Mouse (Mus musculus): ENCODE measurements around the gene Ndufb7. TPM values are rescaled to one million over a fixed set of nuclear protein-coding genes. Genes with fewer than 3 reads are reported as not detected.
"Not testable (repeated sequence)": the region's sequence is repeated elsewhere in the genome, so short reads cannot be mapped to it uniquely, and the experiment has no call there.

The Ndufb7 gene
- polyA plus RNA-seq, 2 experiments, result 237 to 313 TPM

- Histone ChIP-seq H3K27ac (replicated peaks; ENCODE audit: low read depth, low read length) (peak overlapping the region; percentile 90), H3K4me1 (ENCODE audit: control insufficient read depth, insufficient read depth, low read length) (peaks cover 16% of the 10 kb centered on the region), H3K4me3 (replicated peaks; ENCODE audit: low read length) (peak overlapping the region; percentile 81), H3K9ac (ENCODE audit: low read depth, low read length, severe bottlenecking) (peak overlapping the region; percentile 80), H3K36me3 (ENCODE audit: control insufficient read depth, insufficient read depth, low read length) (peaks cover 7% of the 10 kb centered on the region; the same call in 1 of the 2 replicates), H3K9me3 (ENCODE audit: control insufficient read depth, low read length) (no peaks in the 10 kb centered on the region), H3K27me3 (ENCODE audit: control insufficient read depth, insufficient read depth, low read length) (no peaks in the 10 kb centered on the region), H3K4me2 (replicated peaks; ENCODE audit: low read depth, low read length, severe bottlenecking) (peak overlapping the region; percentile 82)
- peak; percentile 47; the same call in 1 of the 2 replicates for TF ChIP-seq POLR2A (IDR thresholded peaks at IDR 0.05; ENCODE audit: borderline replicate concordance, extremely low read depth, insufficient read depth, insufficient read length)
- DNase-seq (ENCODE audit: low spot score) (peak; percentile 99), ATAC-seq (ENCODE audit: low FRiP score, low read depth) (peak; percentile 99)
- under 1% methylated on average over 41 of the region's 43 CpGs for WGBS
These were observed 27.9 kb downstream of the Ndufb7 start for GRCm38 (mm10) chr8:83594167-83595049.

GRCm38 (mm10) chr8:83595050-83595345 is 28.5 kb downstream of the Ndufb7 start:
- H3K4me1 ChIP-seq (ENCODE audit: control insufficient read depth, insufficient read depth, low read length), result peaks cover 16% of the 10 kb centered on the region
- WGBS, result 44% methylated on average over 3 of the region's 3 CpGs
- ATAC-seq (ENCODE audit: low FRiP score, low read depth), result not testable (repeated sequence)

GRCm38 (mm10) chr8:83596369-83596768 is 29.9 kb downstream of the Ndufb7 start:
- TF ChIP-seq POLR2A (IDR thresholded peaks at IDR 0.05; ENCODE audit: borderline replicate concordance, extremely low read depth, insufficient read depth, insufficient read length), result no peak
- ATAC-seq (ENCODE audit: low FRiP score, low read depth) (no peak), DNase-seq (ENCODE audit: low spot score) (peak; percentile 26)
- Histone ChIP-seq H3K4me1 (ENCODE audit: control insufficient read depth, insufficient read depth, low read length) (peaks cover 16% of the 10 kb centered on the region), H3K27me3 (ENCODE audit: control insufficient read depth, insufficient read depth, low read length) (no peaks in the 10 kb centered on the region), H3K9ac (ENCODE audit: low read depth, low read length, severe bottlenecking) (no peak overlapping the region), H3K27ac (replicated peaks; ENCODE audit: low read depth, low read length) (no peak overlapping the region), H3K36me3 (ENCODE audit: control insufficient read depth, insufficient read depth, low read length) (peaks cover 3% of the 10 kb centered on the region; the same call in 1 of the 2 replicates), H3K9me3 (ENCODE audit: control insufficient read depth, low read length) (no peaks in the 10 kb centered on the region), H3K4me2 (replicated peaks; ENCODE audit: low read depth, low read length, severe bottlenecking) (no peak overlapping the region), H3K4me3 (replicated peaks; ENCODE audit: low read length) (no peak overlapping the region)
- WGBS, result 24% methylated on average over 3 of the region's 3 CpGs

More at GRCm38 (mm10) chr8:83595050-83595345, 28.5 kb downstream of the Ndufb7 start:
- Histone ChIP-seq H3K4me3 (replicated peaks; ENCODE audit: low read length) (peak overlapping the region; percentile 81), H3K4me2 (replicated peaks; ENCODE audit: low read depth, low read length, severe bottlenecking) (peak overlapping the region; percentile 72), H3K9ac (ENCODE audit: low read depth, low read length, severe bottlenecking) (peak overlapping the region; percentile 60), H3K27ac (replicated peaks; ENCODE audit: low read depth, low read length) (peak overlapping the region; percentile 90)
- DNase-seq (ENCODE audit: low spot score); H3K36me3 ChIP-seq (ENCODE audit: control insufficient read depth, insufficient read depth, low read length); H3K27me3 ChIP-seq (ENCODE audit: control insufficient read depth, insufficient read depth, low read length); H3K9me3 ChIP-seq (ENCODE audit: control insufficient read depth, low read length): not testable (repeated sequence)

- ATAC-seq (ENCODE audit: low FRiP score, low read depth), result no peak
- no peak overlapping the region for H3K4me3 ChIP-seq (replicated peaks; ENCODE audit: low read length)
- WGBS, result 10% methylated on average over 1 of the region's 1 CpGs
These were observed 31.7 kb downstream of the Ndufb7 start for GRCm38 (mm10) chr8:83598146-83598545.

GRCm38 (mm10) chr8:83599814-83600213 is 33.3 kb downstream of the Ndufb7 start:
- Histone ChIP-seq H3K9me3 (ENCODE audit: control insufficient read depth, low read length) (no peaks in the 10 kb centered on the region), H3K4me3 (replicated peaks; ENCODE audit: low read length) (no peak overlapping the region), H3K9ac (ENCODE audit: low read depth, low read length, severe bottlenecking) (no peak overlapping the region), H3K4me1 (ENCODE audit: control insufficient read depth, insufficient read depth, low read length) (no peaks in the 10 kb centered on the region), H3K27ac (replicated peaks; ENCODE audit: low read depth, low read length) (no peak overlapping the region), H3K36me3 (ENCODE audit: control insufficient read depth, insufficient read depth, low read length) (no peaks in the 10 kb centered on the region), H3K4me2 (replicated peaks; ENCODE audit: low read depth, low read length, severe bottlenecking) (no peak overlapping the region), H3K27me3 (ENCODE audit: control insufficient read depth, insufficient read depth, low read length) (no peaks in the 10 kb centered on the region)
- no peak for TF ChIP-seq POLR2A (IDR thresholded peaks at IDR 0.05; ENCODE audit: borderline replicate concordance, extremely low read depth, insufficient read depth, insufficient read length)
- DNase-seq (ENCODE audit: low spot score), result no peak
- ATAC-seq (ENCODE audit: low FRiP score, low read depth), result no peak

More at GRCm38 (mm10) chr8:83598146-83598545, 31.7 kb downstream of the Ndufb7 start:
- no peak for TF ChIP-seq POLR2A (IDR thresholded peaks at IDR 0.05; ENCODE audit: borderline replicate concordance, extremely low read depth, insufficient read depth, insufficient read length)
- no peak overlapping the region for H3K9ac ChIP-seq (ENCODE audit: low read depth, low read length, severe bottlenecking)
- peaks cover 3% of the 10 kb centered on the region for H3K4me1 ChIP-seq (ENCODE audit: control insufficient read depth, insufficient read depth, low read length)
- no peak overlapping the region for H3K27ac ChIP-seq (replicated peaks; ENCODE audit: low read depth, low read length)
- H3K36me3 ChIP-seq (ENCODE audit: control insufficient read depth, insufficient read depth, low read length), result no peaks in the 10 kb centered on the region
- DNase-seq (ENCODE audit: low spot score), result no peak
- no peaks in the 10 kb centered on the region for H3K27me3 ChIP-seq (ENCODE audit: control insufficient read depth, insufficient read depth, low read length)
- no peaks in the 10 kb centered on the region for H3K9me3 ChIP-seq (ENCODE audit: control insufficient read depth, low read length)
- no peak overlapping the region for H3K4me2 ChIP-seq (replicated peaks; ENCODE audit: low read depth, low read length, severe bottlenecking)
